Mouse (Mus musculus) MEL (cell line): ENCODE data around the gene Tlr12.

ENCODE experiments used
- CHD2 ChIP-seq: IDR thresholded peaks from 2 replicates; pipeline ENCODE4 v1.6.1; 2011; ENCODE audit warnings: low read length, improper control_type of control experiment
- CTCF ChIP-seq, 3 experiments: IDR thresholded peaks in 2 of 3; conservative IDR thresholded peaks in 1 of 3; 2 replicates each; pipeline ENCODE4 v1.5.1; 2011 to 2012; ENCODE audit warnings: low read length in 3 of 3, low read depth in 2 of 3, mild to moderate bottlenecking in 2 of 3, improper control_type of control experiment in 1 of 3, inconsistent platforms in 1 of 3, mixed read lengths in 1 of 3, moderate library complexity in 1 of 3; ENCODE audit not compliant: control insufficient read depth in 1 of 3, insufficient read depth in 1 of 3, poor library complexity in 1 of 3, severe bottlenecking in 1 of 3
- EP300 ChIP-seq, 2 experiments: IDR thresholded peaks; 2 replicates each; pipeline ENCODE4 v1.6.1; 2011; ENCODE audit warnings: improper control_type of control experiment in 2 of 2, low read length in 2 of 2, low read depth in 1 of 2, mild to moderate bottlenecking in 1 of 2
- KAT2A ChIP-seq: conservative IDR thresholded peaks from 2 replicates; pipeline ENCODE4 v1.6.1; 2012; ENCODE audit warnings: low read depth, low read length, improper control_type of control experiment, inconsistent platforms
- MAFK ChIP-seq: IDR thresholded peaks from 2 replicates; pipeline ENCODE4 v1.6.1; 2011; ENCODE audit warnings: low read depth, mild to moderate bottlenecking, low read length, improper control_type of control experiment, borderline replicate concordance
- MAX ChIP-seq: IDR thresholded peaks from 2 replicates; pipeline ENCODE4 v1.6.1; 2011; ENCODE audit warnings: low read length, improper control_type of control experiment
- MXI1 ChIP-seq: IDR thresholded peaks from 2 replicates; pipeline ENCODE4 v1.6.1; 2011; ENCODE audit warnings: mild to moderate bottlenecking, low read depth, low read length, improper control_type of control experiment
- POLR2A ChIP-seq, 2 experiments: IDR thresholded peaks; 2 replicates each; pipeline ENCODE4 v1.6.1; 2011 to 2012; ENCODE audit warnings: low read length in 2 of 2, mild to moderate bottlenecking in 2 of 2, control low read depth in 1 of 2, improper control_type of control experiment in 1 of 2, low read depth in 1 of 2, moderate library complexity in 1 of 2; ENCODE audit not compliant: control insufficient read depth in 1 of 2, insufficient read depth in 1 of 2, poor library complexity in 1 of 2
- RCOR1 ChIP-seq: IDR thresholded peaks from 2 replicates; pipeline ENCODE4 v1.6.1; 2012; ENCODE audit warnings: low read depth, mild to moderate bottlenecking, inconsistent platforms, low read length, improper control_type of control experiment
- SIN3A ChIP-seq: IDR thresholded peaks from 2 replicates; pipeline ENCODE4 v1.6.1; 2012; ENCODE audit warnings: low read length, improper control_type of control experiment, inconsistent platforms
- USF1 ChIP-seq: IDR thresholded peaks from 2 replicates; pipeline ENCODE4 v1.6.1; 2014; ENCODE audit warnings: low read depth, mild to moderate bottlenecking, inconsistent platforms, low read length, improper control_type of control experiment, moderate library complexity
- ZKSCAN1 ChIP-seq: IDR thresholded peaks from 2 replicates; pipeline ENCODE4 v1.6.1; 2012; ENCODE audit warnings: low read depth, mild to moderate bottlenecking, inconsistent platforms, low read length, improper control_type of control experiment, moderate library complexity
- ZNF384 ChIP-seq: IDR thresholded peaks from 2 replicates; pipeline ENCODE4 v1.6.1; 2012; ENCODE audit warnings: low read depth, mild to moderate bottlenecking, inconsistent platforms, low read length, improper control_type of control experiment

- TF ChIP-seq CTCF (IDR thresholded peaks at IDR 0.05 in 2 of 3, conservative IDR thresholded peaks at IDR 0.05 in 1 of 3; ENCODE audit: control insufficient read depth in 1 of 3, insufficient read depth in 1 of 3, low read depth in 2 of 3, low read length in 3 of 3, poor library complexity in 1 of 3, severe bottlenecking in 1 of 3) (no peak), EP300 (IDR thresholded peaks at IDR 0.05; ENCODE audit: low read depth in 1 of 2, low read length in 2 of 2) (peak in 1 of 2 experiments; percentile 6; a peak in 2 of 4 replicates), POLR2A (IDR thresholded peaks at IDR 0.05; ENCODE audit: control insufficient read depth in 1 of 2, insufficient read depth in 1 of 2, low read depth in 1 of 2, low read length in 2 of 2, poor library complexity in 1 of 2) (no peak), CHD2 (no peak), ZKSCAN1 (no peak), ZNF384 (no peak), RCOR1 (no peak), USF1 (no peak), KAT2A (no peak), MAX (no peak), MXI1 (no peak), MAFK (no peak), SIN3A (no peak)
Observed at GRCm38 (mm10) chr4:128594062-128594461, 24.4 kb downstream of the Tlr12 start.
